Mouse (Mus musculus): ENCODE results near the gene 1700029P11Rik.

DNA sequence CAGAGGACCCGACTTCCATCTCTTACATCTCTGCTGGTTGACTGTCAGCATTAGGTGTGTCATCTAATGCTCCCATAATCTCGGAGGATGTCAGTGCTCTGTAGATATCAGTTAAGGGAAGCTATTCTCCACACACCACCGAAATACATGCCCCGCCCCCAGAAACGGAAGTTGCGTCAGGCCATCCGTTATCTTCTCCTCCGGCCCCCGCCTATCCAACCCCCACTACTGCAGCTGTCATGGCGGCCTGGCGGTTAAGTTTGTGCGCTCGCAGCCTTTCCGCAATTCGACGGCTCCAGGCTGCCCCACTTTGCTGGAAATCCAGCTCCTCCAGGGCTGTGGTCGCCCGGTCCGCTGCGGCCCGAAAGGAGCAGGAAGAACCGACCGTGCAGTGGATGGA is at the start of gene 1700029P11Rik:
- no peak for TF ChIP-seq CTCF (IDR thresholded peaks at IDR 0.05; ENCODE audit: control insufficient read depth, insufficient read depth, insufficient read length)
- no peak for TF ChIP-seq MYOG (IDR thresholded peaks at IDR 0.05; ENCODE audit: control insufficient read depth, extremely low read depth, insufficient read length)
- no peak for TF ChIP-seq CEBPB (IDR thresholded peaks at IDR 0.05; ENCODE audit: low read depth)
- no peak for TF ChIP-seq MAX (IDR thresholded peaks at IDR 0.05)
- TF ChIP-seq MYOD1 (IDR thresholded peaks at IDR 0.05; ENCODE audit: control insufficient read depth, insufficient read length, low read depth), result no peak
- TF ChIP-seq USF1 (IDR thresholded peaks at IDR 0.05; ENCODE audit: low read depth), result no peak
